Mouse (Mus musculus): Measurements from ENCODE around the gene Duox1.

- TF ChIP-seq POLR2A (IDR thresholded peaks at IDR 0.05; ENCODE audit: borderline replicate concordance, extremely low read depth, insufficient read depth, insufficient read length, poor library complexity, severe bottlenecking) (no peak), CTCF (IDR thresholded peaks at IDR 0.05; ENCODE audit: borderline replicate concordance, extremely low read depth, insufficient read depth, insufficient read length) (no peak)
Measured at GRCm38 (mm10) chr2:122376041-122376561, 60.6 kb downstream of the Duox1 start.
